Mouse (Mus musculus) spleen, postnatal 10 days (tissue): Measurements from ENCODE around the gene Gm21915.

Source experiments
- DNase-seq, 2 experiments: peaks; one replicate each; pipeline ENCODE4 v3.0.0; 2021 to 2022; ENCODE audit warnings: low spot score in 2 of 2

Gene Gm21915

GRCm38 (mm10) chr9:40666190-40666803 lies 4.1 kb upstream of the Gm21915 start:
- DNase-seq: no peak

- DNase-seq: no peak
Measured at GRCm38 (mm10) chr9:40671323-40671930, 1.0 kb downstream of the Gm21915 start.

- no peak for DNase-seq
Measured at GRCm38 (mm10) chr9:40675203-40675958, 5.0 kb downstream of the Gm21915 start.

GRCm38 (mm10) chr9:40678653-40679052 lies 8.2 kb downstream of the Gm21915 start:
- DNase-seq: no peak

- DNase-seq: no peak
Measured at GRCm38 (mm10) chr9:40685801-40686420, 15.5 kb downstream of the Gm21915 start, which contains the start of gene Clmp. Clmp (plus strand) TSS chr9:40685962.

- DNase-seq: no peak
Measured at GRCm38 (mm10) chr9:40686421-40686899, 16.0 kb downstream of the Gm21915 start.

- no peak for DNase-seq
Measured at GRCm38 (mm10) chr9:40687053-40687452, 16.6 kb downstream of the Gm21915 start.

- DNase-seq: no peak
Measured at GRCm38 (mm10) chr9:40687553-40687952, 17.1 kb downstream of the Gm21915 start.

GRCm38 (mm10) chr9:40690511-40690910 lies 20.1 kb downstream of the Gm21915 start:
- no peak for DNase-seq

- DNase-seq: no peak
Measured at GRCm38 (mm10) chr9:40693026-40693425, 22.6 kb downstream of the Gm21915 start.

GRCm38 (mm10) chr9:40693768-40694167 lies 23.4 kb downstream of the Gm21915 start:
- no peak for DNase-seq

- DNase-seq: no peak
Measured at GRCm38 (mm10) chr9:40694284-40694683, 23.9 kb downstream of the Gm21915 start.

GRCm38 (mm10) chr9:40696086-40696485 lies 25.7 kb downstream of the Gm21915 start:
- no peak for DNase-seq

GRCm38 (mm10) chr9:40699194-40699593 lies 28.8 kb downstream of the Gm21915 start:
- no peak for DNase-seq

GRCm38 (mm10) chr9:40700253-40700652 lies 29.8 kb downstream of the Gm21915 start:
- DNase-seq: no peak

GRCm38 (mm10) chr9:40704364-40705276 lies 34.2 kb downstream of the Gm21915 start:
- DNase-seq: no peak

GRCm38 (mm10) chr9:40708448-40709140 lies 38.2 kb downstream of the Gm21915 start:
- no peak for DNase-seq

- DNase-seq: no peak
Measured at GRCm38 (mm10) chr9:40709141-40709537, 38.7 kb downstream of the Gm21915 start.

GRCm38 (mm10) chr9:40709587-40709986 lies 39.2 kb downstream of the Gm21915 start:
- DNase-seq: no peak

GRCm38 (mm10) chr9:40709991-40710390 lies 39.6 kb downstream of the Gm21915 start:
- no peak for DNase-seq

GRCm38 (mm10) chr9:40711654-40712053 lies 41.2 kb downstream of the Gm21915 start:
- DNase-seq: no peak
